Comparison of ENCODE assay signal across 8 mouse cellular contexts in genomic region chr6:54507002-54507401, GRCm38 (mm10). TPM values are rescaled to one million over a fixed set of nuclear protein-coding genes. Genes with fewer than 3 reads are reported as not detected.
DNase-seq lines count a peak whose midpoint lies in the region; ATAC-seq and TF ChIP-seq lines count a peak whose summit lies in the region.
"Had no signal": no experiment of that assay in that cellular context is flagged by ENCODE, and none has a peak within 500 bp of the region (broad histone marks: within the 10 kb centered on the region; RNA-seq: fewer than 3 reads in every experiment).

No protein-coding gene starts in this region.

- H3K9ac ChIP-seq in neural tube, embryonic 12.5 days, result no peak overlapping the region
- no peak overlapping the region for H3K9ac ChIP-seq in forebrain, embryonic 13.5 days
- H3K9ac ChIP-seq: limb, embryonic 12.5 days had no signal

- H3K4me2 ChIP-seq in neural tube, embryonic 12.5 days (replicated peaks), result no peak overlapping the region
- H3K4me2 ChIP-seq in forebrain, embryonic 13.5 days, result no peak overlapping the region
- H3K4me2 ChIP-seq: limb, embryonic 12.5 days had no signal

- peak; percentile 31; the same call in 1 of the 2 replicates for ATAC-seq in neural tube, embryonic 12.5 days (ENCODE audit: low FRiP score, low read depth)
- ATAC-seq in forebrain, embryonic 13.5 days, result peak; percentile 17; the same call in 1 of the 2 replicates

- WGBS in neural tube, embryonic 12.5 days, result 42% methylated on average over 8 of the region's 8 CpGs
- WGBS in forebrain, embryonic 13.5 days, result 40% methylated on average over 8 of the region's 8 CpGs
- WGBS in small intestine, adult 2 months, result 28% methylated on average over 8 of the region's 8 CpGs

- no peak overlapping the region for H3K4me3 ChIP-seq in neural tube, embryonic 12.5 days
- H3K4me3 ChIP-seq in forebrain, embryonic 13.5 days, result no peak overlapping the region
- H3K4me3 ChIP-seq in small intestine, adult 2 months (ENCODE audit: low read depth, low read length), result no peak overlapping the region
- H3K4me3 ChIP-seq: limb, embryonic 12.5 days had no signal

- TF ChIP-seq POLR2A in small intestine, adult 2 months (IDR thresholded peaks at IDR 0.05; ENCODE audit: low read depth, low read length), result no peak

- DNase-seq in neural tube, embryonic 10.5 days (ENCODE audit: extremely low spot score, low spot score), result no peak
- DNase-seq in cerebellum, adult 11 months, result peak; percentile 55
- peak; percentile 53 for DNase-seq in kidney, adult 9 months
- DNase-seq in lung, postnatal 10 days, result peak; percentile 80

- peaks cover 17% of the 10 kb centered on the region for H3K4me1 ChIP-seq in neural tube, embryonic 12.5 days
- peaks cover 24% of the 10 kb centered on the region for H3K4me1 ChIP-seq in forebrain, embryonic 13.5 days
- no peaks in the 10 kb centered on the region for H3K4me1 ChIP-seq in small intestine, adult 2 months (ENCODE audit: control insufficient read depth, insufficient read depth, insufficient read length, low read length)

- no peak overlapping the region for H3K27ac ChIP-seq in neural tube, embryonic 12.5 days
- H3K27ac ChIP-seq in forebrain, embryonic 13.5 days, result no peak overlapping the region
- H3K27ac ChIP-seq in small intestine, adult 2 months (ENCODE audit: insufficient read depth, low read depth, low read length), result no peak overlapping the region

- TF ChIP-seq CTCF in small intestine, adult 2 months (IDR thresholded peaks at IDR 0.05; ENCODE audit: extremely low read depth, insufficient read length, insufficient replicate concordance, low read depth, low read length), result peak; percentile 72; the same call in 1 of the 2 replicates

- H3K9me3 ChIP-seq in neural tube, embryonic 12.5 days, result no peaks in the 10 kb centered on the region
- H3K9me3 ChIP-seq in forebrain, embryonic 13.5 days (replicated peaks), result no peaks in the 10 kb centered on the region
- H3K9me3 ChIP-seq: limb, embryonic 12.5 days had no signal

- no peaks in the 10 kb centered on the region for H3K27me3 ChIP-seq in neural tube, embryonic 12.5 days (replicated peaks)
- H3K27me3 ChIP-seq in forebrain, embryonic 13.5 days, result no peaks in the 10 kb centered on the region
- no peaks in the 10 kb centered on the region; the same call in 1 of the 2 replicates for H3K27me3 ChIP-seq in small intestine, adult 2 months (ENCODE audit: control insufficient read depth, insufficient read depth, low read length)
- H3K27me3 ChIP-seq: limb, embryonic 12.5 days had no signal

- peaks cover 10% of the 10 kb centered on the region; the same call in 1 of the 2 replicates for H3K36me3 ChIP-seq in neural tube, embryonic 12.5 days
- H3K36me3 ChIP-seq in forebrain, embryonic 13.5 days (ENCODE audit: poor library complexity, severe bottlenecking), result peaks cover 66% of the 10 kb centered on the region
- no peaks in the 10 kb centered on the region for H3K36me3 ChIP-seq in small intestine, adult 2 months (ENCODE audit: control insufficient read depth, insufficient read depth, low read length)
- H3K36me3 ChIP-seq: limb, embryonic 12.5 days had no signal

RNA-seq across cellular contexts. Expression of gene Scrn1, which starts 59.3 kb away (rescaled TPM):
- polyA plus RNA-seq in neural tube, embryonic 12.5 days (2016; fragmentation: Nextera tagmentation; extraction: Ambion mirVana), result 88.2 and 88.7 TPM in 2 replicates
- polyA plus RNA-seq in forebrain, embryonic 13.5 days (2015; fragmentation: Nextera tagmentation; extraction: Ambion mirVana), result 129 and 131 TPM in 2 replicates
- 0.48 and 0.53 TPM in 2 replicates for polyA plus RNA-seq in small intestine, adult 2 months (2012; rRNA removed)

Comparison
In these comparisons a context has a peak if more than half of its experiments do, and no peak if none do; other contexts are left out.
1. RNA of gene Scrn1, which starts 59.3 kb away (polyA plus RNA-seq): 129 to 131 TPM in forebrain, embryonic 13.5 days and 88.2 to 88.7 TPM in neural tube, embryonic 12.5 days; 0.48 to 0.53 TPM in small intestine, adult 2 months; every median in the first group is over 10 times any median in the second.